Mouse (Mus musculus): ENCODE data around the gene Nucks1. TPM values are rescaled to one million over a fixed set of nuclear protein-coding genes. Genes with fewer than 3 reads are reported as not detected.

Gene Nucks1
- polyA plus RNA-seq (2012; rRNA removed): 4.5 and 4.7 TPM in 2 replicates

DNA sequence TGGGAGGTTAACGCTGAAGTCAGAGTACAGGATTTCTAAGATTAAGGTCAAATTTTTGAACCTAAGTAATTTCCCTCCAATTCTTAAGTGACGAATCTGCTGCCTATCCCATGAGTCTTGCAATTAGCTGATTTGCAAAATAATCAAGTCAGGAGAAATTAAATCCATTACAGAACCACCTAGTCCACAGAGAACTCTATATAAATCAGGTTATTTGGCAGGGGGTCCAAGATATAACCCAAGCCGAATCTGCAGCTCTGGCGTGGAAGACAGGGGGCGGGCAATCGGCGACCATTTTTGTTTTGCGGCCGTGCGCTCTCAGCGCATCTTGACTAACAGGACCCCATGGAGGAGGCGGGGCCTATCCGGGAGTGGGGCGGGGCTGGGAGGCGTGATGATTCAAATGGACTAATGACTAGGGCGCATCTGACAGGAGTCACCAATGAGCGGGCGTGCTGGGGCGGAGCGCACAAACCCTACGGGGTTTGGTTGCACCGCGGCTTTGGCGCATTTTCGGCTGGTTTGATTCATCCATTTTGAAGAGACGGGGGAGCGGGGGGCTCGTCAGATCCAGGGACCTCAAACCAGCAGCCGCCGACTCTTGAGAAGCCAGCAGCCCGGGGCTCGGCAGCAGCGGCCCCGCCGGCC is at the start of gene Nucks1:
Gene Nucks1, plus strand, starts transcription at position 534 of the 648 bp plus-strand sequence.
- 1% methylated on average over 32 of the region's 35 CpGs for WGBS
- Histone ChIP-seq H3K4me1 (ENCODE audit: control insufficient read depth, insufficient read depth, insufficient read length) (peaks cover 4% of the 10 kb centered on the region; the same call in 1 of the 2 replicates), H3K27me3 (ENCODE audit: control insufficient read depth, insufficient read depth, low read length) (no peaks in the 10 kb centered on the region), H3K27ac (ENCODE audit: insufficient read depth, low read length) (peak within 1 kb of the TSS; percentile 93), H3K4me3 (ENCODE audit: extremely low read depth, insufficient read depth, insufficient read length) (peak within 1 kb of the TSS; percentile 99), H3K36me3 (ENCODE audit: control insufficient read depth, insufficient read depth, low read length) (no peaks in the 10 kb centered on the region)
- TF ChIP-seq POLR2A (IDR thresholded peaks at IDR 0.05; ENCODE audit: low read depth, low read length) (no peak), CTCF (IDR thresholded peaks at IDR 0.05; ENCODE audit: extremely low read depth, insufficient read depth, insufficient read length, insufficient replicate concordance) (0 out of 2 replicates have a peak, but pooled peaks have one; percentile 8)
- DNase-seq (ENCODE audit: low read depth in 1 of 2, low spot score in 2 of 2): peak; percentile 99 to 100

DNA sequence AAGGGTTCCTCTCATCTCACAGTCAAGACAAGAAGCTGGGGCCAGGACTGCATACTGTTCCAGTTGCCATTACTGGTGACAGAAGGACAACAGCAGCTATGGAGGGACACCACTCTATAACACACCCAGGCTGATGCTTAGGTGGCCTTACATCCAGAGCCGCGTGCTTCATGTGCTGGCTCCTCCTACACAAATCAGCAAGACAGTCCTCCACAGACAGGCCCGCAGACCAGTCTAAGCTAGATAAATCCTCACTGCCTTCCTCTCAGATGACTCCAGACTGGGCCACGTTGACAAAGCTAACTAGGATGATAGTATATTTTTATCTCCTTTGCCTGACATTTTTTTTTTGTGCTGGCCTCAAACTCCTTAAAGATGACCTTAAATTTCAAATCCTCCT is 48.5 kb upstream of the Nucks1 start:
- Histone ChIP-seq H3K4me1 (ENCODE audit: control insufficient read depth, insufficient read depth, insufficient read length) (no peaks in the 10 kb centered on the region), H3K36me3 (ENCODE audit: control insufficient read depth, insufficient read depth, low read length) (no peaks in the 10 kb centered on the region), H3K27me3 (ENCODE audit: control insufficient read depth, insufficient read depth, low read length) (no peaks in the 10 kb centered on the region), H3K27ac (ENCODE audit: insufficient read depth, low read length) (no peak overlapping the region), H3K4me3 (ENCODE audit: extremely low read depth, insufficient read depth, insufficient read length) (no peak overlapping the region)
- no peak for DNase-seq (ENCODE audit: low read depth in 1 of 2, low spot score in 2 of 2)
- TF ChIP-seq POLR2A (IDR thresholded peaks at IDR 0.05; ENCODE audit: low read depth, low read length): no peak
- TF ChIP-seq CTCF (IDR thresholded peaks at IDR 0.05; ENCODE audit: extremely low read depth, insufficient read depth, insufficient read length, insufficient replicate concordance): no peak
- 86% methylated on average over 4 of the region's 4 CpGs for WGBS

DNA sequence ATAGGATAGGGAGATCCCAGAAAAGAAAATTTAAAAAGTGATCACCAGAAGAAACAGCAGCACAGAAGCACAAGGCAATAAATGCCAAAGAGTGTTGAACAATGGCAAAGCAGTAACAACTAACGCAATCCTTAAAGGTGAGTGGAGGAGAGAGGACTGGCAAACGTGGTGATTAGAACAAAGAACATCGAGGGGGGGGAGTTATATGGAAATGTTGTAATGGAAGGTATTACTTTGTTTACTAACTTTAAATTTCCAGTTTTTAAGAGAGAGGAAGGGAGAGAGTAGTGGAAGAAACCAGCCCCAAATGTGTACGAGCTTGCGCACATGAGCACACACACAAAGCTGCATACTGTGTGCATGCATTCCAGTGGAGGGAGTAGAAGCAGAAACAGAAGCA is 44.7 kb upstream of the Nucks1 start:
- no peak for DNase-seq (ENCODE audit: low read depth in 1 of 2, low spot score in 2 of 2)
- Histone ChIP-seq H3K27me3 (ENCODE audit: control insufficient read depth, insufficient read depth, low read length) (no peaks in the 10 kb centered on the region), H3K27ac (ENCODE audit: insufficient read depth, low read length) (no peak overlapping the region), H3K4me1 (ENCODE audit: control insufficient read depth, insufficient read depth, insufficient read length) (peaks cover 3% of the 10 kb centered on the region; the same call in 1 of the 2 replicates), H3K36me3 (ENCODE audit: control insufficient read depth, insufficient read depth, low read length) (peaks cover 4% of the 10 kb centered on the region; the same call in 1 of the 2 replicates), H3K4me3 (ENCODE audit: extremely low read depth, insufficient read depth, insufficient read length) (no peak overlapping the region)
- no peak for TF ChIP-seq POLR2A (IDR thresholded peaks at IDR 0.05; ENCODE audit: low read depth, low read length)
- TF ChIP-seq CTCF (IDR thresholded peaks at IDR 0.05; ENCODE audit: extremely low read depth, insufficient read depth, insufficient read length, insufficient replicate concordance): no peak
- 87% methylated on average over 5 of the region's 5 CpGs for WGBS

DNA sequence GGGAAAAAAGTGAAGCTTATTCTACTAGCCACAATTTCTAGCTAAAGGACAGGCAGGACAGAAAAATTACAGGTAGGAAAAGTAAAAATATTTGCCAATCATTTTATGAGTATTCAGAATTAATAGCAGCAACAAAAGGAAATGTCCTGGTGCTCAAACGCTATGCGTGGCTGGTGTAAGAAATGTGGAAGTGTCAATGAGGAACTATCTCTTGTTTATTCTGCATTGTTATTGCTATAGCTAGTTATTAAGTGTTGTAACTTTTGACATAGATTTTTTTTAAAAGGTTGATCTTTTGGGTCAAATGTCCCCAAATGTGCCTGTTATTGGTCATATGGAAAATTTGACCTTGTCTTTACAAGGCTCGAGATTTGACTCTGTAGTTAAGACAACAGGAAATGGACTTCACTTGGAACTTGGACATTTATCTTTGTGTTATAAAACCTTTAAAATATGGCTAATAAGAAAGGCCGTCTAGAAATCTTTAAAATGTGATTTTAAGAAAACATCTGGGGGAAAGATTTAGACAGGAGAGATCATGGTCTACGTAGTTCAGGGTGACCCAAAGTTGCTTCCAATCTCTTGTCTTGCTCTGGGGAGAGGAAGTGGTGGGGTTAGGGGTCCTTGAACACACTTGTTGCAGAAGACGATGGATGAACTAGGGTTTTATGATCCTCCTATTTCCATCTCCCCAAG is 43.9 kb upstream of the Nucks1 start:
- Histone ChIP-seq H3K36me3 (ENCODE audit: control insufficient read depth, insufficient read depth, low read length) (peaks cover 5% of the 10 kb centered on the region), H3K4me3 (ENCODE audit: extremely low read depth, insufficient read depth, insufficient read length) (peak overlapping the region; percentile 22), H3K27ac (ENCODE audit: insufficient read depth, low read length) (no peak overlapping the region), H3K27me3 (ENCODE audit: control insufficient read depth, insufficient read depth, low read length) (no peaks in the 10 kb centered on the region), H3K4me1 (ENCODE audit: control insufficient read depth, insufficient read depth, insufficient read length) (peaks cover 3% of the 10 kb centered on the region; the same call in 1 of the 2 replicates)
- no peak for DNase-seq (ENCODE audit: low read depth in 1 of 2, low spot score in 2 of 2)
- 29% methylated on average over 6 of the region's 6 CpGs for WGBS
- TF ChIP-seq CTCF (IDR thresholded peaks at IDR 0.05; ENCODE audit: extremely low read depth, insufficient read depth, insufficient read length, insufficient replicate concordance): no peak
- no peak for TF ChIP-seq POLR2A (IDR thresholded peaks at IDR 0.05; ENCODE audit: low read depth, low read length)

DNA sequence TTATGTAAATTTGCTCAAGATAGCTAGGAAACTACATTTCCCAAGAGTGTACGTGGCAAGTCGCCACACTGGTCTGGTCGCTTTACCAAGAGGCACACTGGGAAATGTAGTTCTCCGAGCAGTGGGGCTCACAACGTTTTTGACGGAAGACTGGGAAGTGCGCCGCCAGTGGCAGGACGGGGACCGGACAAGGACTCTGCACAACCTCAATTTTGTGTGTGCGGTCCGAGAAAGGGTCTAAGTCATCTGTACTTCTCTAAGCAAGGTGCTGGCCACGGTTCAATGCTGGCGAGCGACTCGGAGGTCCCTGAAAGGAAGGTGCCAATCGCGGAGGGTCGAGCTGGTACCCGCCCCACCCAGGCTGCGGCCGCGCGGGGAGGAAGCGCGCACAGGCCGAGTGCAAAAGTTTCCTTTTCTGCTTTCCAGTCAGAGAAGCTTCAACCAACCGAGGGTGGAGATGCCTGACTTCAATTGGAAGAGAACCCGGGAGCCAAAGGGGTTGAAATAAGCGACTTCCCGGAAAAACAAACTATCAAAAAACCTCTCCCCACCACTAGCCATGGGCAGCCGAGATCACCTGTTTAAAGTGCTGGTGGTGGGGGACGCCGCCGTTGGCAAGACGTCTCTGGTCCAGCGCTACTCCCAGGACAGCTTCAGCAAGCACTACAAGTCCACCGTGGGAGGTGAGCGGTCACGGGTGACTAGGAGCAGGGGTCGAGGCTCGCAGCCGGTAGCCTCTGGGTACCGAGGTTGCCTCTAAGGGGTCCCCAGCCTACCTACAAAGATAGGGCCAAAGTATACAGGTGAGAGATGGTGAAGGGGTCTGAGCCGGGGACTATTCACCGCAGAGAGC is 43.0 kb upstream of the Nucks1 start, which contains the start of gene Rab29:
Gene Rab29, plus strand, starts transcription at position 132 of the 853 bp plus-strand sequence.
- H3K27ac ChIP-seq (ENCODE audit: insufficient read depth, low read length): peak within 1 kb of the TSS; percentile 91
- WGBS: under 1% methylated on average over 46 of the region's 46 CpGs
- H3K4me1 ChIP-seq (ENCODE audit: control insufficient read depth, insufficient read depth, insufficient read length): peaks cover 3% of the 10 kb centered on the region; the same call in 1 of the 2 replicates
- peak within 1 kb of the TSS; percentile 90 for H3K4me3 ChIP-seq (ENCODE audit: extremely low read depth, insufficient read depth, insufficient read length)
- peak; percentile 12 for TF ChIP-seq POLR2A (IDR thresholded peaks at IDR 0.05; ENCODE audit: low read depth, low read length)
- TF ChIP-seq CTCF (IDR thresholded peaks at IDR 0.05; ENCODE audit: extremely low read depth, insufficient read depth, insufficient read length, insufficient replicate concordance): peak; percentile 85
- H3K27me3 ChIP-seq (ENCODE audit: control insufficient read depth, insufficient read depth, low read length): no peaks in the 10 kb centered on the region
- peaks cover 9% of the 10 kb centered on the region for H3K36me3 ChIP-seq (ENCODE audit: control insufficient read depth, insufficient read depth, low read length)
- peak; percentile 85 to 90 for DNase-seq (ENCODE audit: low read depth in 1 of 2, low spot score in 2 of 2)

DNA sequence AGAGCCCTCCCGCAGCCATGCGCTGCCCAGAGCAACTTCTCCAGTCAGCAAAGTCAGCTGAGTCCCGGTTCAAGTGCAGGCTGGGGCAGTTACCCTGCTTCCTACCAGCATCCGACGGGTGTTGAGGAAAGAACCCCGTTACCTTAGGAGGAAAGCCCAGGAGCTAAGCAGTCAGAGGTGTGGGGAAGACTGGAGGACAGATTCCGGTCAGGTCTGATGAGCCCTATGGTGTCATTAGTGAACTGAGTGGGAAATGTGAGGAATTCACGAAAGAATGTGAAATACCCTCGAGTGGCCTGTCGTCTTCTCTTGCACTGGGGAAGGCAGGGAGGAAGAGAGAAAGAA is 42.4 kb upstream of the Nucks1 start:
- Histone ChIP-seq H3K27ac (ENCODE audit: insufficient read depth, low read length) (peak overlapping the region; percentile 91), H3K36me3 (ENCODE audit: control insufficient read depth, insufficient read depth, low read length) (peaks cover 12% of the 10 kb centered on the region), H3K4me3 (ENCODE audit: extremely low read depth, insufficient read depth, insufficient read length) (peak overlapping the region; percentile 90), H3K27me3 (ENCODE audit: control insufficient read depth, insufficient read depth, low read length) (no peaks in the 10 kb centered on the region), H3K4me1 (ENCODE audit: control insufficient read depth, insufficient read depth, insufficient read length) (peaks cover 3% of the 10 kb centered on the region; the same call in 1 of the 2 replicates)
- WGBS: 27% methylated on average over 10 of the region's 10 CpGs
- DNase-seq (ENCODE audit: low read depth in 1 of 2, low spot score in 2 of 2): peak in 1 of 2 experiments; percentile 15
- TF ChIP-seq CTCF (IDR thresholded peaks at IDR 0.05; ENCODE audit: extremely low read depth, insufficient read depth, insufficient read length, insufficient replicate concordance) (no peak), POLR2A (IDR thresholded peaks at IDR 0.05; ENCODE audit: low read depth, low read length) (no peak)
